Comparison of ENCODE assay signal across 11 mouse cellular contexts in the genomic region with DNA sequence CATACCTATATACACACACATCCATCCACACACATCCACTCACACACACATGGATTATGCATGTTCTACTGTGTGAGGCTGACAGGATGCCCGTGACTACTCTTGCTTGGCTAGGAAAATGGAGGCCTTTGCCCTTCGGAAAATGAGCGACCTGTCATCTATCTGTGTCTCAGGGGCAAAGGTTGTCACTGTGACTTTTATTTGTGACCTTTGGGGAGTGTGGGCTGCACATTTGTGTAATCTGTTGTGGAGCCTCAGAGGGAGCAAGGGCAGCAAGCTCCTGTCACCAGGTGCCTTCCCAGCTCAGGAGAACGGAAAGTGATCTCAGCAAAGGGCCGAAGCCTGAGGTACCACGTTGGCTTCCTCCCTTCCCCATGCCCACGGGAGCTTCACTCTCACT. TPM values are rescaled to one million over a fixed set of nuclear protein-coding genes. Genes with fewer than 3 reads are reported as not detected.
DNase-seq lines count a peak whose midpoint lies in the region; ATAC-seq and TF ChIP-seq lines count a peak whose summit lies in the region.
"Had no signal": no experiment of that assay in that cellular context is flagged by ENCODE, and none has a peak within 500 bp of the region (broad histone marks: within the 10 kb centered on the region; RNA-seq: fewer than 3 reads in every experiment).

No protein-coding gene starts in this region.

- no peak for ATAC-seq in hindbrain, embryonic 14.5 days (ENCODE audit: low FRiP score)
- no peak for ATAC-seq in neural tube, embryonic 13.5 days (ENCODE audit: low read depth)
- no peak for ATAC-seq in megakaryocyte-erythroid progenitor cell, adult 5-6 weeks (replicated peaks; ENCODE audit: low FRiP score, low TSS enrichment, poor library complexity, severe bottlenecking)

- no peak overlapping the region for H3K4me3 ChIP-seq in cerebellum, adult 2 months (replicated peaks; ENCODE audit: insufficient read depth, low read depth, low read length)
- no peak overlapping the region for H3K4me3 ChIP-seq in hindbrain, embryonic 14.5 days (replicated peaks; ENCODE audit: low read length)
- H3K4me3 ChIP-seq in hindbrain, embryonic 10.5 days: no peak overlapping the region
- H3K4me3 ChIP-seq in neural tube, embryonic 13.5 days: no peak overlapping the region

- H3K27ac ChIP-seq in cerebellum, adult 2 months (ENCODE audit: insufficient read depth, low read length): peak overlapping the region; percentile 69
- peak overlapping the region; percentile 73; the same call in 1 of the 2 replicates for H3K27ac ChIP-seq in hindbrain, embryonic 14.5 days
- no peak overlapping the region for H3K27ac ChIP-seq in hindbrain, embryonic 10.5 days
- H3K27ac ChIP-seq in neural tube, embryonic 13.5 days (replicated peaks): peak overlapping the region; percentile 74

- H3K27me3 ChIP-seq in cerebellum, adult 2 months (ENCODE audit: control insufficient read depth, insufficient read depth, low read length): no peaks in the 10 kb centered on the region
- no peaks in the 10 kb centered on the region for H3K27me3 ChIP-seq in hindbrain, embryonic 14.5 days (ENCODE audit: control insufficient read depth, insufficient read depth, low read length)
- H3K27me3 ChIP-seq in hindbrain, embryonic 10.5 days (ENCODE audit: insufficient read depth, poor library complexity, severe bottlenecking): peaks cover 4% of the 10 kb centered on the region; the same call in 1 of the 2 replicates
- H3K27me3 ChIP-seq in neural tube, embryonic 13.5 days: no peaks in the 10 kb centered on the region

- no peaks in the 10 kb centered on the region for H3K36me3 ChIP-seq in hindbrain, embryonic 14.5 days (replicated peaks; ENCODE audit: control insufficient read depth, insufficient read depth)
- no peaks in the 10 kb centered on the region for H3K36me3 ChIP-seq in hindbrain, embryonic 10.5 days
- no peaks in the 10 kb centered on the region for H3K36me3 ChIP-seq in neural tube, embryonic 13.5 days

- DNase-seq in cerebellum, adult 2 months: no peak
- DNase-seq in cerebellum, adult 18-20 months: no peak
- no peak for DNase-seq in hindbrain, embryonic 14.5 days (ENCODE audit: low spot score)
- DNase-seq in hindbrain, embryonic 10.5 days (ENCODE audit: low spot score): no peak
- no peak for DNase-seq in neural tube, embryonic 10.5 days (ENCODE audit: extremely low spot score, low spot score)
- no peak for DNase-seq in frontal cortex, postnatal 36 days (ENCODE audit: low spot score in 2 of 2)
- DNase-seq: layer of hippocampus, postnatal 36 days; lung, embryonic 14.5 days had no signal

- peaks cover 54% of the 10 kb centered on the region for H3K4me1 ChIP-seq in cerebellum, adult 2 months (ENCODE audit: control insufficient read depth, insufficient read depth, low read length)
- peaks cover 8% of the 10 kb centered on the region for H3K4me1 ChIP-seq in hindbrain, embryonic 14.5 days (replicated peaks; ENCODE audit: control insufficient read depth, insufficient read depth, low read length)
- H3K4me1 ChIP-seq in hindbrain, embryonic 10.5 days (replicated peaks): peaks cover 26% of the 10 kb centered on the region
- peaks cover 14% of the 10 kb centered on the region for H3K4me1 ChIP-seq in neural tube, embryonic 13.5 days (replicated peaks)

- 68% methylated on average over 7 of the region's 7 CpGs for WGBS in cerebellum, adult 2 months
- 81% methylated on average over 7 of the region's 7 CpGs for WGBS in hindbrain, embryonic 14.5 days
- 81% methylated on average over 7 of the region's 7 CpGs for WGBS in hindbrain, embryonic 10.5 days
- 75% methylated on average over 7 of the region's 7 CpGs for WGBS in neural tube, embryonic 13.5 days

- H3K9me3 ChIP-seq in hindbrain, embryonic 14.5 days (ENCODE audit: control insufficient read depth, low read length): no peaks in the 10 kb centered on the region
- H3K9me3 ChIP-seq in hindbrain, embryonic 10.5 days: no peaks in the 10 kb centered on the region
- no peaks in the 10 kb centered on the region for H3K9me3 ChIP-seq in neural tube, embryonic 13.5 days

- H3K9ac ChIP-seq in hindbrain, embryonic 14.5 days: no peak overlapping the region
- H3K9ac ChIP-seq in neural tube, embryonic 13.5 days: peak overlapping the region; percentile 31; the same call in 1 of the 2 replicates
- H3K9ac ChIP-seq: lung, embryonic 14.5 days had no signal

- H3K4me2 ChIP-seq in hindbrain, embryonic 14.5 days (replicated peaks): no peak overlapping the region
- no peak overlapping the region for H3K4me2 ChIP-seq in neural tube, embryonic 13.5 days
- H3K4me2 ChIP-seq: lung, embryonic 14.5 days had no signal

- TF ChIP-seq CTCF in cerebellum, adult 2 months (IDR thresholded peaks at IDR 0.05; ENCODE audit: borderline replicate concordance, insufficient read depth, low read depth, low read length): no peak

- no peak for TF ChIP-seq POLR2A in cerebellum, adult 2 months (IDR thresholded peaks at IDR 0.05; ENCODE audit: borderline replicate concordance, insufficient read depth, low read length)

RNA-seq across cellular contexts. Expression of a gene that starts 25.2 kb away (rescaled TPM):
- polyA plus RNA-seq in cerebellum, adult 2 months (2012; rRNA removed): 26.4 and 27.5 TPM in 2 replicates
- polyA plus RNA-seq in hindbrain, embryonic 14.5 days (2014; fragmentation: Nextera tagmentation; extraction: Ambion mirVana): 2.8 and 4.2 TPM in 2 replicates
- 2.2 and 3.7 TPM in 2 replicates for polyA plus RNA-seq in hindbrain, embryonic 10.5 days (2016; fragmentation: Nextera tagmentation; extraction: Ambion mirVana)
- polyA plus RNA-seq in neural tube, embryonic 13.5 days (2015; fragmentation: Nextera tagmentation; extraction: Ambion mirVana): 2.3 and 2.8 TPM in 2 replicates
- total RNA-seq in megakaryocyte-erythroid progenitor cell, adult 5-6 weeks (2014; fragmentation: Nextera tagmentation): 3.8 and 4.2 TPM in 2 replicates
- 3.0 and 8.3 TPM in 2 replicates for total RNA-seq in megakaryocyte-erythroid progenitor cell, adult 5-6 weeks (2017)

RNA-seq across cellular contexts. Expression of a gene that starts 35.4 kb away (rescaled TPM):
- polyA plus RNA-seq in cerebellum, adult 2 months (2012; rRNA removed): 0.13 and 0.31 TPM in 2 replicates
- not detected in 2 replicates for polyA plus RNA-seq in hindbrain, embryonic 14.5 days (2014; fragmentation: Nextera tagmentation; extraction: Ambion mirVana)
- 0.15 TPM in 1 of 2 replicates, not detected in the other for polyA plus RNA-seq in hindbrain, embryonic 10.5 days (2016; fragmentation: Nextera tagmentation; extraction: Ambion mirVana)
- not detected in 2 replicates for polyA plus RNA-seq in neural tube, embryonic 13.5 days (2015; fragmentation: Nextera tagmentation; extraction: Ambion mirVana)
- not detected in 2 replicates for total RNA-seq in megakaryocyte-erythroid progenitor cell, adult 5-6 weeks (2014; fragmentation: Nextera tagmentation)
- not detected in 2 replicates for total RNA-seq in megakaryocyte-erythroid progenitor cell, adult 5-6 weeks (2017)
- total RNA-seq: layer of hippocampus, postnatal 36 days had no signal
- polyA plus RNA-seq: neural tube, embryonic 11.5 days had no signal
